Mouse (Mus musculus) cerebellum, adult 2 months (tissue): ENCODE measurements around the gene 2900026A02Rik.

ENCODE experiments used
- CTCF ChIP-seq: fragments of 200-500 bp; IDR thresholded peaks from 2 replicates; pipeline ENCODE4 v1.5.1; 2011; ENCODE audit warnings: low read depth, mild to moderate bottlenecking, control low read depth, low read length, moderate library complexity, borderline replicate concordance; ENCODE audit not compliant: insufficient read depth
- POLR2A ChIP-seq: fragments of 200-500 bp; IDR thresholded peaks from 2 replicates; pipeline ENCODE4 v1.6.1; 2011; ENCODE audit warnings: low read length, control low read depth, borderline replicate concordance; ENCODE audit not compliant: insufficient read depth

- TF ChIP-seq POLR2A (no peak), CTCF (no peak)
These were observed 135.1 kb downstream of the 2900026A02Rik start for GRCm38 (mm10) chr5:113085931-113086330.
